Mouse (Mus musculus) neural tube, embryonic 12.5 days (tissue): ENCODE measurements around the gene Actb. TPM values are rescaled to one million over a fixed set of nuclear protein-coding genes. Genes with fewer than 3 reads are reported as not detected.

ENCODE experiments used
- ATAC-seq: fragments of 200-750 bp; cut with Nextera tagmentation; 2 replicates; pipeline ENCODE4 v1.8.0; 2017; ENCODE audit warnings: low read depth, mild to moderate bottlenecking, moderate TSS enrichment, moderate library complexity; ENCODE audit not compliant: low FRiP score
- H3K27ac ChIP-seq: fragments of 300-500 bp; sonication (generic); 2 replicates; pipeline ENCODE4 v1.5.1; 2016
- H3K27me3 ChIP-seq: fragments of 300-500 bp; sonication (generic); replicated peaks from 2 replicates; pipeline ENCODE4 v1.6.1; 2016; ENCODE audit warnings: mild to moderate bottlenecking
- H3K36me3 ChIP-seq: fragments of 300-500 bp; sonication (generic); 2 replicates; pipeline ENCODE4 v1.6.1; 2016; ENCODE audit warnings: mild to moderate bottlenecking
- H3K4me1 ChIP-seq: fragments of 300-500 bp; sonication (generic); 2 replicates; pipeline ENCODE4 v1.6.1; 2016
- H3K4me2 ChIP-seq: fragments of 300-500 bp; sonication (generic); replicated peaks from 2 replicates; pipeline ENCODE4 v1.6.1; 2016; ENCODE audit warnings: mild to moderate bottlenecking
- H3K4me3 ChIP-seq: fragments of 300-500 bp; sonication (generic); 2 replicates; pipeline ENCODE4 v1.5.1; 2016
- H3K9ac ChIP-seq: fragments of 300-500 bp; sonication (generic); 2 replicates; pipeline ENCODE4 v1.6.1; 2016; ENCODE audit warnings: mild to moderate bottlenecking
- H3K9me3 ChIP-seq: fragments of 300-500 bp; sonication (generic); 2 replicates; pipeline ENCODE4 v1.6.1; 2016; ENCODE audit warnings: mild to moderate bottlenecking
- WGBS: fragments of 180-500 bp; shearing (Covaris S2); methylation state at CpG from one replicate; pipeline ENCODE4 v1.1.7; 2016; 5-methylcytosine and 5-hydroxymethylcytosine counted together
- polyA plus RNA-seq: library from polyadenylated mRNA; unstranded; fragments of >200 nt; fragmentation: Nextera tagmentation; extraction: Ambion mirVana; gene quantifications from 2 replicates; pipeline ENCODE4 v1.2.1, GENCODE M21; 2016

Actb gene
- polyA plus RNA-seq, 1 experiment from 2014 or later: 13,231 TPM

- H3K4me1 ChIP-seq: peaks cover 52% of the 10 kb centered on the region
- no peaks in the 10 kb centered on the region for H3K27me3 ChIP-seq
- peak; percentile 89 for ATAC-seq
- peak overlapping the region; percentile 99 for H3K4me3 ChIP-seq
- peak overlapping the region; percentile 89 for H3K4me2 ChIP-seq
- H3K27ac ChIP-seq: peak overlapping the region; percentile 100
- H3K9ac ChIP-seq: peak overlapping the region; percentile 100
- H3K36me3 ChIP-seq: peaks cover 41% of the 10 kb centered on the region
- WGBS: under 1% methylated on average over 84 of the region's 84 CpGs
- H3K9me3 ChIP-seq: no peaks in the 10 kb centered on the region
Measured at GRCm38 (mm10) chr5:142905725-142906531, 626 bp downstream of the Actb start.

- Histone ChIP-seq H3K27me3 (no peaks in the 10 kb centered on the region), H3K9ac (peak overlapping the region; percentile 100), H3K36me3 (peaks cover 47% of the 10 kb centered on the region), H3K9me3 (no peaks in the 10 kb centered on the region), H3K4me2 (peak overlapping the region; percentile 89), H3K27ac (peak overlapping the region; percentile 100), H3K4me3 (peak overlapping the region; percentile 99), H3K4me1 (peaks cover 52% of the 10 kb centered on the region)
- ATAC-seq: no peak; the same call in 1 of the 2 replicates
- 5% methylated on average over 27 of the region's 27 CpGs for WGBS
Measured at GRCm38 (mm10) chr5:142905038-142905695, 1.4 kb downstream of the Actb start.

GRCm38 (mm10) chr5:142904208-142905037 lies 2.1 kb downstream of the Actb start:
- ATAC-seq: no peak
- peak overlapping the region; percentile 89 for H3K4me2 ChIP-seq
- H3K36me3 ChIP-seq: peaks cover 55% of the 10 kb centered on the region
- H3K9me3 ChIP-seq: no peaks in the 10 kb centered on the region
- peaks cover 47% of the 10 kb centered on the region for H3K4me1 ChIP-seq
- H3K9ac ChIP-seq: peak overlapping the region; percentile 100
- WGBS: 81% methylated on average over 19 of the region's 19 CpGs
- no peaks in the 10 kb centered on the region for H3K27me3 ChIP-seq
- H3K27ac ChIP-seq: peak overlapping the region; percentile 100
- peak overlapping the region; percentile 99 for H3K4me3 ChIP-seq

GRCm38 (mm10) chr5:142903470-142904207 lies 2.9 kb downstream of the Actb start:
- no peaks in the 10 kb centered on the region for H3K27me3 ChIP-seq
- H3K9me3 ChIP-seq: no peaks in the 10 kb centered on the region
- no peak for ATAC-seq
- peak overlapping the region; percentile 100 for H3K9ac ChIP-seq
- no peak overlapping the region for H3K27ac ChIP-seq
- peak overlapping the region; percentile 20; the same call in 1 of the 2 replicates for H3K4me3 ChIP-seq
- peaks cover 60% of the 10 kb centered on the region for H3K36me3 ChIP-seq
- peaks cover 39% of the 10 kb centered on the region for H3K4me1 ChIP-seq
- 87% methylated on average over 14 of the region's 14 CpGs for WGBS
- H3K4me2 ChIP-seq: peak overlapping the region; percentile 89

GRCm38 (mm10) chr5:142902506-142903314 lies 3.8 kb downstream of the Actb start:
- no peaks in the 10 kb centered on the region for H3K9me3 ChIP-seq
- peaks cover 63% of the 10 kb centered on the region for H3K36me3 ChIP-seq
- 62% methylated on average over 5 of the region's 5 CpGs for WGBS
- H3K4me3 ChIP-seq: no peak overlapping the region
- H3K4me1 ChIP-seq: peaks cover 31% of the 10 kb centered on the region
- 0 out of 2 replicates have a peak overlapping the region, but pooled peaks have one; percentile 22 for H3K4me2 ChIP-seq
- no peak for ATAC-seq
- H3K9ac ChIP-seq: peak overlapping the region; percentile 22; the same call in 1 of the 2 replicates
- no peak overlapping the region for H3K27ac ChIP-seq
- H3K27me3 ChIP-seq: no peaks in the 10 kb centered on the region

GRCm38 (mm10) chr5:142901846-142902505 lies 4.6 kb downstream of the Actb start:
- no peak overlapping the region for H3K9ac ChIP-seq
- no peak for ATAC-seq

GRCm38 (mm10) chr5:142901355-142901802 lies 5.2 kb downstream of the Actb start:
- no peak overlapping the region; the same call in 1 of the 2 replicates for H3K27ac ChIP-seq
- no peak for ATAC-seq

More at GRCm38 (mm10) chr5:142901846-142902505, 4.6 kb downstream of the Actb start:
- H3K27me3 ChIP-seq: no peaks in the 10 kb centered on the region
- H3K27ac ChIP-seq: no peak overlapping the region; the same call in 1 of the 2 replicates
- H3K36me3 ChIP-seq: peaks cover 64% of the 10 kb centered on the region
- no peak overlapping the region for H3K4me2 ChIP-seq
- H3K4me3 ChIP-seq: no peak overlapping the region
- H3K9me3 ChIP-seq: no peaks in the 10 kb centered on the region
- 64% methylated on average over 4 of the region's 4 CpGs for WGBS
- peaks cover 24% of the 10 kb centered on the region for H3K4me1 ChIP-seq

GRCm38 (mm10) chr5:142900651-142901050 lies 5.9 kb downstream of the Actb start:
- H3K4me1 ChIP-seq: peaks cover 23% of the 10 kb centered on the region
- 91% methylated on average over 7 of the region's 7 CpGs for WGBS
- peaks cover 64% of the 10 kb centered on the region for H3K36me3 ChIP-seq
- no peak overlapping the region for H3K4me3 ChIP-seq
- H3K27me3 ChIP-seq: no peaks in the 10 kb centered on the region
- no peaks in the 10 kb centered on the region for H3K9me3 ChIP-seq
- H3K9ac ChIP-seq: no peak overlapping the region
- H3K27ac ChIP-seq: no peak overlapping the region
- no peak overlapping the region for H3K4me2 ChIP-seq
- ATAC-seq: no peak

More at GRCm38 (mm10) chr5:142901355-142901802, 5.2 kb downstream of the Actb start:
- 82% methylated on average over 7 of the region's 7 CpGs for WGBS
- no peak overlapping the region for H3K4me3 ChIP-seq
- H3K4me1 ChIP-seq: peaks cover 22% of the 10 kb centered on the region
- H3K4me2 ChIP-seq: no peak overlapping the region
- H3K9me3 ChIP-seq: no peaks in the 10 kb centered on the region
- H3K9ac ChIP-seq: no peak overlapping the region
- peaks cover 64% of the 10 kb centered on the region for H3K36me3 ChIP-seq
- H3K27me3 ChIP-seq: no peaks in the 10 kb centered on the region

- H3K4me2 ChIP-seq: no peak overlapping the region
- WGBS: 84% methylated on average over 5 of the region's 5 CpGs
- no peaks in the 10 kb centered on the region for H3K27me3 ChIP-seq
- no peak overlapping the region for H3K27ac ChIP-seq
- ATAC-seq: no peak
- no peaks in the 10 kb centered on the region for H3K9me3 ChIP-seq
- peaks cover 26% of the 10 kb centered on the region for H3K4me1 ChIP-seq
- no peak overlapping the region for H3K9ac ChIP-seq
- H3K36me3 ChIP-seq: peaks cover 59% of the 10 kb centered on the region
- no peak overlapping the region for H3K4me3 ChIP-seq
Measured at GRCm38 (mm10) chr5:142899932-142900533, 6.5 kb downstream of the Actb start.

- H3K27me3 ChIP-seq: no peaks in the 10 kb centered on the region
- peaks cover 50% of the 10 kb centered on the region for H3K36me3 ChIP-seq
- WGBS: 86% methylated on average over 9 of the region's 9 CpGs
- peaks cover 26% of the 10 kb centered on the region for H3K4me1 ChIP-seq
- no peak overlapping the region for H3K4me2 ChIP-seq
- H3K9ac ChIP-seq: no peak overlapping the region
- no peak overlapping the region for H3K4me3 ChIP-seq
- H3K27ac ChIP-seq: no peak overlapping the region
- H3K9me3 ChIP-seq: no peaks in the 10 kb centered on the region
- ATAC-seq: no peak
Measured at GRCm38 (mm10) chr5:142899057-142899601, 7.4 kb downstream of the Actb start.
